11 mouse cellular contexts compared by ENCODE assay signal in the genomic region with DNA sequence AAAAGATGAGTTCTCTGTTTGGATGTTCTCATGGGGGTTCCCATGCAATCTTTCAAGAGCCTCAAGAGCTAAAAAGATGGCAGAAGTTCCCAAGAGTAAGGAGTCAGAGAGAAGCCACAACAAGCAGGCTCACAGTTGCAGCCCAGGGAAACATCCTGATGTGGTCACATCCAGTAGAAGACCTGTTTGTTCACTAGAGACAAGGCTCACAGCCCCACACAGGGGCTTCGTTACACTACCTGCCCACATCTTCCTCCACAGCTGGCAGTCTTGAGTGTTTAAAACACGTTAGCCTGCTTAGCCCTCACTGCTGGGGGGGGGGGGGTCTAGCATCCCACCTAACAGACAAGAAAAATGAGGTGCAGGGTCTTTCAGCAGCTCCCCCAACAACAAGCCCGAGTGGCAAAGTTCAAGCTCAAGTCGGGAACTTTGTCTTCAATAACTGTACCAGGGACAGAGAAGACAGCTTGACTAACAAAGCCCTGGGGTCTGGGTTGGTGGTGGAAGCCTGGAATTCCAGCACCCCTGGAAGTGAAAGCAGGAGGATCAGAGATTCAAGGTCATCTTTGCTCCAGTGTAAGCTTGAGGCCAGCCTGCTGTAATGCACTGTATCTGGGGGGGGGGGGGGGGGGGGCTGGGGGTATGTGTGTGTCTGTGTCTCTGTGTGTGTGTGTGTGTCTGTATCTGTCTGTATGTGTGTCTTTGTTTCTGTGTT. TPM values are rescaled to one million over a fixed set of nuclear protein-coding genes. Genes with fewer than 3 reads are reported as not detected.
DNase-seq lines count a peak whose midpoint lies in the region; ATAC-seq and TF ChIP-seq lines count a peak whose summit lies in the region.
"Had no signal": no experiment of that assay in that cellular context is flagged by ENCODE, and none has a peak within 500 bp of the region (broad histone marks: within the 10 kb centered on the region; RNA-seq: fewer than 3 reads in every experiment).

No protein-coding gene starts in this region.

- ATAC-seq in heart, embryonic 13.5 days (ENCODE audit: extremely low read depth, insufficient number of reproducible peaks, low FRiP score, low TSS enrichment): no peak
- ATAC-seq in lung, embryonic 16.5 days (ENCODE audit: low read depth): no peak
- ATAC-seq in forebrain, embryonic 16.5 days: no peak

- no peak for TF ChIP-seq POLR2A in lung, adult 2 months (IDR thresholded peaks at IDR 0.05; ENCODE audit: borderline replicate concordance, extremely low read depth, low read depth, low read length)

- no peak for TF ChIP-seq CTCF in lung, adult 2 months (IDR thresholded peaks at IDR 0.05; ENCODE audit: insufficient read depth, low read length)

- H3K4me1 ChIP-seq in heart, embryonic 13.5 days: peaks cover 99% of the 10 kb centered on the region
- H3K4me1 ChIP-seq in lung, embryonic 16.5 days (replicated peaks; ENCODE audit: control insufficient read depth, insufficient read depth, low read length): peaks cover 75% of the 10 kb centered on the region
- H3K4me1 ChIP-seq in lung, adult 2 months (ENCODE audit: control insufficient read depth, insufficient read depth, low read length): peaks cover 63% of the 10 kb centered on the region
- H3K4me1 ChIP-seq in forebrain, embryonic 16.5 days (replicated peaks; ENCODE audit: control insufficient read depth, insufficient read depth, low read length): peaks cover 39% of the 10 kb centered on the region

- 51% methylated on average over 4 of the region's 4 CpGs for WGBS in heart, embryonic 13.5 days
- 57% methylated on average over 4 of the region's 4 CpGs for WGBS in lung, embryonic 16.5 days
- WGBS in lung, adult 2 months: 64% methylated on average over 4 of the region's 4 CpGs
- WGBS in forebrain, embryonic 16.5 days: 60% methylated on average over 4 of the region's 4 CpGs

- H3K9ac ChIP-seq in heart, embryonic 13.5 days: peak overlapping the region; percentile 58
- H3K9ac ChIP-seq in lung, embryonic 16.5 days (ENCODE audit: low read length): no peak overlapping the region
- no peak overlapping the region for H3K9ac ChIP-seq in forebrain, embryonic 16.5 days (replicated peaks; ENCODE audit: low read depth, low read length)
- H3K9ac ChIP-seq: limb, embryonic 12.5 days had no signal

- no peak for DNase-seq in heart, postnatal 4 days
- DNase-seq in lung, adult 2 months: no peak
- DNase-seq in ZHBTc4 (ENCODE audit: low read depth, low spot score): peak; percentile 83
- peak; percentile 48 for DNase-seq in thymus, postnatal 25 days
- no peak for DNase-seq in embryo, embryonic 9.5 days (ENCODE audit: extremely low spot score)

- H3K36me3 ChIP-seq in heart, embryonic 13.5 days: no peaks in the 10 kb centered on the region
- H3K36me3 ChIP-seq in lung, embryonic 16.5 days (ENCODE audit: control insufficient read depth, insufficient read depth, low read length): no peaks in the 10 kb centered on the region
- no peaks in the 10 kb centered on the region for H3K36me3 ChIP-seq in forebrain, embryonic 16.5 days (ENCODE audit: control insufficient read depth, insufficient read depth)
- H3K36me3 ChIP-seq: limb, embryonic 12.5 days had no signal

- no peak overlapping the region for H3K4me3 ChIP-seq in heart, embryonic 13.5 days
- no peak overlapping the region for H3K4me3 ChIP-seq in lung, embryonic 16.5 days (ENCODE audit: low read length)
- no peak overlapping the region for H3K4me3 ChIP-seq in lung, adult 2 months (replicated peaks; ENCODE audit: extremely low read depth, low read depth, low read length)
- H3K4me3 ChIP-seq in forebrain, embryonic 16.5 days (replicated peaks; ENCODE audit: low read length): no peak overlapping the region
- H3K4me3 ChIP-seq: erythroblast, embryonic 14.5 days; limb, embryonic 12.5 days; megakaryocyte, embryonic 14.5 days had no signal

- H3K27me3 ChIP-seq in heart, embryonic 13.5 days (replicated peaks): no peaks in the 10 kb centered on the region
- no peaks in the 10 kb centered on the region for H3K27me3 ChIP-seq in lung, embryonic 16.5 days (ENCODE audit: control insufficient read depth, insufficient read depth, low read depth, low read length)
- H3K27me3 ChIP-seq in forebrain, embryonic 16.5 days (replicated peaks; ENCODE audit: control insufficient read depth, insufficient read depth, low read length): no peaks in the 10 kb centered on the region
- H3K27me3 ChIP-seq: limb, embryonic 12.5 days had no signal

- H3K9me3 ChIP-seq in heart, embryonic 13.5 days: no peaks in the 10 kb centered on the region
- H3K9me3 ChIP-seq in lung, embryonic 16.5 days (ENCODE audit: control insufficient read depth, low read length): no peaks in the 10 kb centered on the region
- H3K9me3 ChIP-seq in forebrain, embryonic 16.5 days (ENCODE audit: control insufficient read depth, low read length): no peaks in the 10 kb centered on the region
- H3K9me3 ChIP-seq: limb, embryonic 12.5 days; megakaryocyte, embryonic 14.5 days had no signal

- H3K27ac ChIP-seq in heart, embryonic 13.5 days (replicated peaks): peak overlapping the region; percentile 91
- H3K27ac ChIP-seq in lung, embryonic 16.5 days (ENCODE audit: low read length): peak overlapping the region; percentile 16; the same call in 1 of the 2 replicates
- no peak overlapping the region for H3K27ac ChIP-seq in forebrain, embryonic 16.5 days (ENCODE audit: low read length)
- H3K27ac ChIP-seq: limb, embryonic 12.5 days had no signal

- H3K4me2 ChIP-seq in heart, embryonic 13.5 days: 0 out of 2 replicates have a peak overlapping the region, but pooled peaks have one; percentile 9
- H3K4me2 ChIP-seq in lung, embryonic 16.5 days (ENCODE audit: low read depth, low read length): no peak overlapping the region
- H3K4me2 ChIP-seq in forebrain, embryonic 16.5 days (ENCODE audit: low read length): no peak overlapping the region
- H3K4me2 ChIP-seq: limb, embryonic 12.5 days had no signal

RNA-seq across cellular contexts. Expression of a gene that starts 14.5 kb away (rescaled TPM):
- polyA plus RNA-seq in heart, embryonic 13.5 days (2015; fragmentation: Nextera tagmentation; extraction: Ambion mirVana): 5.4 and 5.7 TPM in 2 replicates
- total RNA-seq in heart, postnatal 4 days (2021): 10 to 100 TPM; 91.0 to 95.1 TPM
- polyA plus RNA-seq in lung, embryonic 16.5 days (2015; fragmentation: Nextera tagmentation; extraction: Ambion mirVana): 6.1 and 6.6 TPM in 2 replicates
- polyA plus RNA-seq in lung, adult 2 months (2012; rRNA removed): 36.9 and 40.9 TPM in 2 replicates
- 2.1 and 2.2 TPM in 2 replicates for polyA plus RNA-seq in forebrain, embryonic 16.5 days (2015; fragmentation: Nextera tagmentation; extraction: Ambion mirVana)

Comparison
In these comparisons a context has a peak if more than half of its experiments do, and no peak if none do; other contexts are left out.
1. DNase-seq: peak in ZHBTc4 (single experiment) and thymus, postnatal 25 days (single experiment); none in heart, postnatal 4 days (single experiment), lung, adult 2 months (single experiment) and embryo, embryonic 9.5 days (single experiment).